Mouse (Mus musculus) kidney, adult 2 months (tissue): ENCODE data around the gene Gas2l3.

ENCODE experiments used
- CTCF ChIP-seq: fragments of 200-500 bp; conservative IDR thresholded peaks from 2 replicates; pipeline ENCODE4 v1.5.1; 2011; ENCODE audit warnings: low read depth, mild to moderate bottlenecking, control low read depth, low read length, moderate library complexity, mixed read lengths; ENCODE audit not compliant: insufficient read depth, insufficient read length
- POLR2A ChIP-seq: fragments of 200-500 bp; IDR thresholded peaks from one replicate; pipeline ENCODE4 v1.6.1; 2011; ENCODE audit warnings: low read depth, low read length, control low read depth

DNA sequence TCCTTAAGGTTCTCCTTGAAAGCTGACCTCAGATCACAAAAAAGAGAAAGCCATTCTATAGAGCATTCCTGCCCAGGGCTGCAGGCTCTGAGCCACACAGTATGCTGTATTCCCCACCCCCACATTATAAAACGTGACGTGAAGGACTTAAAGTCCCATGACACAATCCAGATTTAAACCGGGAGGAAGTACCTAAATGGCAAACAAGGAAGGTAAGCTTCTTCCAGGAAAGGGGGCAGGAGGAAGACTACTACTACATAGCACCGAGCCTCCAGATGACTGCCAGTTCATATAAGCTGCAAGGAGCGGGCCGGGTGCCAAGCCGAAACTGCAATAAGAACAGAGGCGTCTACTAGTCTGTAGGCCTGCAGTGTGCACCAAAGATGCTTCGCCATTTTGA is 7.8 kb downstream of the Gas2l3 start:
- TF ChIP-seq CTCF (no peak), POLR2A (no peak)
